Mouse (Mus musculus) kidney, postnatal 0 days (tissue): ENCODE measurements around the gene Agrn. TPM values are rescaled to one million over a fixed set of nuclear protein-coding genes. Genes with fewer than 3 reads are reported as not detected.
A peak's percentile ranks its signal among the peaks of the same experiment; 100 is the strongest.

Source experiments
- ATAC-seq: fragments of 200-750 bp; cut with Nextera tagmentation; replicated peaks from 2 replicates; pipeline ENCODE4 v1.8.0; 2017; ENCODE audit warnings: low read depth, moderate number of reproducible peaks, moderate TSS enrichment, moderate library complexity; ENCODE audit not compliant: low FRiP score
- DNase-seq: peaks from one replicate; pipeline ENCODE4 v3.0.0-alpha.2; 2016; ENCODE audit warnings: low spot score
- H3K27ac ChIP-seq: fragments of 300-500 bp; sonication (generic); 2 replicates; pipeline ENCODE4 v1.5.1; 2014; ENCODE audit warnings: mild to moderate bottlenecking
- H3K27me3 ChIP-seq: fragments of 300-500 bp; sonication (generic); 2 replicates; pipeline ENCODE4 v1.6.1; 2014; ENCODE audit warnings: low read length, mixed read lengths; ENCODE audit not compliant: insufficient read depth
- H3K36me3 ChIP-seq: fragments of 300-500 bp; sonication (generic); 2 replicates; pipeline ENCODE4 v1.6.1; 2014; ENCODE audit warnings: low read length, mixed read lengths; ENCODE audit not compliant: insufficient read depth
- H3K4me1 ChIP-seq: fragments of 300-500 bp; sonication (generic); replicated peaks from 2 replicates; pipeline ENCODE4 v1.6.1; 2014; ENCODE audit warnings: antibody characterized with exemption, low read length, mixed read lengths; ENCODE audit not compliant: insufficient read depth
- H3K4me2 ChIP-seq: fragments of 300-500 bp; sonication (generic); 2 replicates; pipeline ENCODE4 v1.6.1; 2014; ENCODE audit warnings: mild to moderate bottlenecking, low read length, moderate library complexity, mixed read lengths
- H3K4me3 ChIP-seq: fragments of 300-500 bp; sonication (generic); replicated peaks from 2 replicates; pipeline ENCODE4 v1.5.1; 2014; ENCODE audit warnings: low read depth, low read length
- H3K9ac ChIP-seq: fragments of 300-500 bp; sonication (generic); 2 replicates; pipeline ENCODE4 v1.6.1; 2014; ENCODE audit warnings: low read depth, low read length
- H3K9me3 ChIP-seq: fragments of 300-500 bp; sonication (generic); replicated peaks from 2 replicates; pipeline ENCODE4 v1.6.1; 2016; ENCODE audit warnings: low read length, inconsistent platforms, mixed read lengths
- CTCF ChIP-seq: IDR thresholded peaks from 2 replicates; pipeline ENCODE4 v1.5.1; 2016; ENCODE audit warnings: antibody characterized with exemption, low read depth, mild to moderate bottlenecking, moderate library complexity
- WGBS: fragments of 180-500 bp; shearing (Covaris S2); extraction: QIAGEN DNeasy Blood & Tissue Kit; methylation state at CpG from one replicate; pipeline ENCODE4 v1.1.7; 2014; 5-methylcytosine and 5-hydroxymethylcytosine counted together
- polyA plus RNA-seq: library from polyadenylated mRNA; unstranded; fragments of >200 nt; fragmentation: Nextera tagmentation; extraction: Ambion mirVana; gene quantifications from 2 replicates; pipeline ENCODE4 v1.2.1, GENCODE M21; 2015

Gene Agrn
- polyA plus RNA-seq, 1 experiment from 2014 or later: 76.5 TPM

- Histone ChIP-seq H3K36me3 (peaks cover 21% of the 10 kb centered on the region), H3K4me3 (peak overlapping the region; percentile 48), H3K4me1 (peaks cover 7% of the 10 kb centered on the region; the same call in 1 of the 2 replicates), H3K9ac (peak overlapping the region; percentile 67), H3K4me2 (peak overlapping the region; percentile 89), H3K27me3 (no peaks in the 10 kb centered on the region), H3K9me3 (no peaks in the 10 kb centered on the region), H3K27ac (peak overlapping the region; percentile 60)
- DNase-seq (no peak), ATAC-seq (no peak)
- TF ChIP-seq CTCF: no peak
- WGBS: 6% methylated on average over 17 of the region's 17 CpGs
Observed at GRCm38 (mm10) chr4:156234021-156234501, 36.8 kb upstream of the Agrn start.

GRCm38 (mm10) chr4:156228393-156229024 lies 31.2 kb upstream of the Agrn start:
- H3K9ac ChIP-seq: 0 out of 2 replicates have a peak overlapping the region, but pooled peaks have one; percentile 31
- peaks cover 16% of the 10 kb centered on the region for H3K36me3 ChIP-seq
- no peak overlapping the region for H3K27ac ChIP-seq
- peaks cover 7% of the 10 kb centered on the region; the same call in 1 of the 2 replicates for H3K4me1 ChIP-seq
- no peak for TF ChIP-seq CTCF
- peak overlapping the region; percentile 26 for H3K4me2 ChIP-seq
- no peaks in the 10 kb centered on the region for H3K27me3 ChIP-seq
- WGBS: 20% methylated on average over 12 of the region's 12 CpGs
- ATAC-seq: no peak; the same call in 1 of the 2 replicates
- no peak overlapping the region for H3K4me3 ChIP-seq
- DNase-seq: no peak
- H3K9me3 ChIP-seq: no peaks in the 10 kb centered on the region

- Histone ChIP-seq H3K27me3 (no peaks in the 10 kb centered on the region), H3K27ac (no peak overlapping the region), H3K9me3 (no peaks in the 10 kb centered on the region), H3K4me1 (0 out of 2 replicates have a peak, but pooled peaks cover 4% of the 10 kb centered on the region), H3K4me2 (peak overlapping the region; percentile 26), H3K36me3 (peaks cover 16% of the 10 kb centered on the region), H3K9ac (0 out of 2 replicates have a peak overlapping the region, but pooled peaks have one; percentile 31), H3K4me3 (no peak overlapping the region)
- no peak for TF ChIP-seq CTCF
- 36% methylated on average over 18 of the region's 18 CpGs for WGBS
- ATAC-seq: 0 out of 2 replicates have a peak, but pooled peaks have one; percentile 8
- DNase-seq: no peak
Observed at GRCm38 (mm10) chr4:156227752-156228392, 30.6 kb upstream of the Agrn start.

GRCm38 (mm10) chr4:156224276-156224675 lies 27.0 kb upstream of the Agrn start:
- H3K4me2 ChIP-seq: no peak overlapping the region
- no peaks in the 10 kb centered on the region for H3K36me3 ChIP-seq
- no peaks in the 10 kb centered on the region for H3K9me3 ChIP-seq
- no peak overlapping the region for H3K4me3 ChIP-seq
- no peak for TF ChIP-seq CTCF
- no peaks in the 10 kb centered on the region for H3K27me3 ChIP-seq
- H3K4me1 ChIP-seq: 0 out of 2 replicates have a peak, but pooled peaks cover 4% of the 10 kb centered on the region
- 71% methylated on average over 2 of the region's 2 CpGs for WGBS
- H3K9ac ChIP-seq: no peak overlapping the region
- no peak overlapping the region for H3K27ac ChIP-seq
- ATAC-seq (no peak), DNase-seq (no peak)

GRCm38 (mm10) chr4:156219936-156220335 lies 22.6 kb upstream of the Agrn start:
- no peak for ATAC-seq
- Histone ChIP-seq H3K27me3 (no peaks in the 10 kb centered on the region), H3K9me3 (no peaks in the 10 kb centered on the region), H3K36me3 (no peaks in the 10 kb centered on the region), H3K9ac (no peak overlapping the region), H3K4me1 (no peaks in the 10 kb centered on the region), H3K4me2 (no peak overlapping the region), H3K4me3 (no peak overlapping the region), H3K27ac (no peak overlapping the region)
- 89% methylated on average over 11 of the region's 11 CpGs for WGBS
- no peak for DNase-seq
- TF ChIP-seq CTCF: no peak

- WGBS: 77% methylated on average over 16 of the region's 16 CpGs
- DNase-seq (no peak), ATAC-seq (no peak)
- Histone ChIP-seq H3K36me3 (no peaks in the 10 kb centered on the region), H3K4me3 (no peak overlapping the region), H3K9me3 (no peaks in the 10 kb centered on the region), H3K9ac (no peak overlapping the region), H3K4me1 (no peaks in the 10 kb centered on the region), H3K27me3 (no peaks in the 10 kb centered on the region), H3K4me2 (no peak overlapping the region), H3K27ac (no peak overlapping the region)
- TF ChIP-seq CTCF: no peak
Observed at GRCm38 (mm10) chr4:156217838-156218237, 20.6 kb upstream of the Agrn start.
